Mouse (Mus musculus) embryonic fibroblast, embryonic 13.5 days (primary cell): ENCODE results near the gene Gdi2.
"Not testable (repeated sequence)": the region's sequence is repeated elsewhere in the genome, so short reads cannot be mapped to it uniquely, and the experiment has no call there.

ENCODE experiments used
- CTCF ChIP-seq: IDR thresholded peaks from 2 replicates; pipeline ENCODE4 v1.5.1; 2011; ENCODE audit warnings: mild to moderate bottlenecking, control low read depth, low read length, moderate library complexity, borderline replicate concordance; ENCODE audit not compliant: insufficient read depth
- POLR2A ChIP-seq: IDR thresholded peaks from 2 replicates; pipeline ENCODE4 v1.6.1; 2011; ENCODE audit warnings: low read depth, mild to moderate bottlenecking, control low read depth, low read length, moderate library complexity

- not testable (repeated sequence) for TF ChIP-seq CTCF, POLR2A
These were observed 6.7 kb upstream of the Gdi2 start for GRCm38 (mm10) chr13:3531176-3531575.
